Mouse (Mus musculus): Measurements from ENCODE around the gene Zfp366. TPM values are rescaled to one million over a fixed set of nuclear protein-coding genes. Genes with fewer than 3 reads are reported as not detected.

The Zfp366 gene
- total and polyA plus RNA-seq, 3 experiments: not detected

DNA sequence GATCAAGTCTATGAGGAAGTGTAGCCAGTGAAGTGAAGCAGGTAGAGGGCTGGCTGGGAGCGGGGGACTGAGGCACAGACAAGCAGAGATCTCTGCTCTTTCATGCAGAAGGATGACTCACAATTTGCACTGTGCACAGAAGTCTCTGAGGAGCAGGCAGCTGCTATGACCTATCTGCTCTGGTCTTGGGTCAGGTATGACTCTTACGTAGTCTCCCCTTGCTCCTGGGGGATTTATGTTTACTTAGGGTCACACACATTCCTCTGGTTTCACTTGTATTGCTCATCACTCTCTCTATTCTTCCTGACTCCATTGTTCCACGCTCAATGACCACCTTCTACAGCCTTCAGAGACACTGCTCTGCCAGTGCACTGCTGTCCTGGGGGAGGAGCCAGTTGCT, 25.9 kb upstream of the Zfp366 start:
- Histone ChIP-seq H3K79me2 (replicated peaks; ENCODE audit: control insufficient read depth, extremely low read depth, insufficient read depth, poor library complexity, severe bottlenecking) (no peaks in the 10 kb centered on the region), H3K36me3 (replicated peaks in 1 of 2; ENCODE audit: control insufficient read depth in 1 of 2, insufficient read depth in 1 of 2, low read length in 1 of 2) (no peaks in the 10 kb centered on the region), H3K4me1 (ENCODE audit: control insufficient read depth in 1 of 2, insufficient read depth in 2 of 2) (peaks cover 4 to 13% of the 10 kb centered on the region in 2 experiments; a peak in 3 of 4 replicates), H3K27me3 (replicated peaks) (no peaks in the 10 kb centered on the region), H3K9ac (ENCODE audit: insufficient read depth, low read depth) (no peak overlapping the region), H3K27ac (ENCODE audit: insufficient read depth, low read depth) (no peak overlapping the region), H3K4me3 (replicated peaks in 1 of 3; ENCODE audit: low read depth in 2 of 3, low read length in 2 of 3, poor library complexity in 1 of 3) (no peak overlapping the region), H3K4me2 (ENCODE audit: insufficient read depth, low read depth, poor library complexity, severe bottlenecking) (peak overlapping the region; percentile 50), H3K9me3 (replicated peaks; ENCODE audit: low read length) (peaks cover 24% of the 10 kb centered on the region)
- TF ChIP-seq ETS1 (conservative IDR thresholded peaks at IDR 0.05; ENCODE audit: low read depth, low read length): peak; percentile 85
- peak; percentile 51 for TF ChIP-seq JUND (conservative IDR thresholded peaks at IDR 0.05; ENCODE audit: low read depth, low read length)
- TF ChIP-seq UBTF (IDR thresholded peaks at IDR 0.05; ENCODE audit: low read depth, low read length): no peak
- no peak for TF ChIP-seq ZMIZ1 (IDR thresholded peaks at IDR 0.05; ENCODE audit: low read depth, low read length)
- no peak for TF ChIP-seq ZNF384 (IDR thresholded peaks at IDR 0.05; ENCODE audit: low read depth, low read length)
- TF ChIP-seq MAFK (IDR thresholded peaks at IDR 0.05; ENCODE audit: insufficient replicate concordance, low read length): no peak
- no peak for TF ChIP-seq MAZ (IDR thresholded peaks at IDR 0.05; ENCODE audit: low read depth, low read length)
- no peak for TF ChIP-seq RAD21 (IDR thresholded peaks at IDR 0.05; ENCODE audit: low read depth, low read length)
- no peak for TF ChIP-seq SIN3A (IDR thresholded peaks at IDR 0.05; ENCODE audit: low read length)
- no peak for TF ChIP-seq RCOR1 (conservative IDR thresholded peaks at IDR 0.05; ENCODE audit: low read depth, low read length)
- no peak for TF ChIP-seq SMC3 (IDR thresholded peaks at IDR 0.05; ENCODE audit: low read depth, low read length)
- no peak for TF ChIP-seq ZC3H11A (IDR thresholded peaks at IDR 0.05; ENCODE audit: low read depth, low read length)
- TF ChIP-seq KAT2A (IDR thresholded peaks at IDR 0.05; ENCODE audit: insufficient replicate concordance, low read length): 0 out of 2 replicates have a peak, but pooled peaks have one; percentile 20
- no peak for TF ChIP-seq TCF12 (IDR thresholded peaks at IDR 0.05; ENCODE audit: low read depth, low read length)
- peak; percentile 53; the same call in 1 of the 2 replicates for TF ChIP-seq BHLHE40 (IDR thresholded peaks at IDR 0.05; ENCODE audit: low read depth, low read length)
- TF ChIP-seq NELFE (IDR thresholded peaks at IDR 0.05; ENCODE audit: low read depth, low read length): no peak
- no peak for TF ChIP-seq MYC (IDR thresholded peaks at IDR 0.05; ENCODE audit: low read depth, low read length)
- TF ChIP-seq PAX5 (IDR thresholded peaks at IDR 0.05; ENCODE audit: low read length): no peak
- no peak for TF ChIP-seq CTCF (conservative IDR thresholded peaks at IDR 0.05 in 1 of 2, IDR thresholded peaks at IDR 0.05 in 1 of 2; ENCODE audit: low read depth in 2 of 2, low read length in 2 of 2)
- TF ChIP-seq POLR2A (IDR thresholded peaks at IDR 0.05; ENCODE audit: low read depth, low read length): 0 out of 2 replicates have a peak, but pooled peaks have one; percentile 29
- TF ChIP-seq JUN (IDR thresholded peaks at IDR 0.05; ENCODE audit: insufficient read depth, low read depth, low read length): no peak
- TF ChIP-seq IRF4 (IDR thresholded peaks at IDR 0.05; ENCODE audit: low read depth, low read length): no peak
- no peak for TF ChIP-seq GABPA (IDR thresholded peaks at IDR 0.05; ENCODE audit: insufficient replicate concordance, low read depth, low read length)
- TF ChIP-seq MAX (IDR thresholded peaks at IDR 0.05; ENCODE audit: low read length): no peak
- no peak for TF ChIP-seq HCFC1 (IDR thresholded peaks at IDR 0.05; ENCODE audit: low read depth, low read length)
- TF ChIP-seq EP300 (IDR thresholded peaks at IDR 0.05; ENCODE audit: low read length): peak; percentile 64
- TF ChIP-seq POLR2AphosphoS2 (IDR thresholded peaks at IDR 0.05; ENCODE audit: low read depth, low read length): no peak
- TF ChIP-seq USF2 (conservative IDR thresholded peaks at IDR 0.05; ENCODE audit: low read depth, low read length): no peak
- TF ChIP-seq MXI1 (IDR thresholded peaks at IDR 0.05; ENCODE audit: low read depth, low read length): no peak
- in situ Hi-C loops (cut with MboI; ENCODE audit: low pct_ligation_motif_present, low pct_unique_long_range_greater_than_20kb, low sequenced_read_pairs) (no loop called here), dilution Hi-C loops (cut with MboI; ENCODE audit: extremely low pct_ligation_motif_present, extremely low pct_unique_long_range_greater_than_20kb, low sequenced_read_pairs) (no loop called here)
- peak; percentile 72 for DNase-seq (ENCODE audit: extremely low read depth)
